Mouse (Mus musculus): ENCODE measurements at regions not wholly inside any gene's neighbourhood (a gene's known extent, or its start where the extent isn't known, plus 50 kb on each side); places are given as distances from the start of the nearest gene placed in this dataset.

GRCm38 (mm10) chr7:145088655-145089054 is 119.3 kb downstream of the 1810010D01Rik start:
- ATAC-seq (ENCODE audit: low FRiP score, low TSS enrichment) = no peak
- Histone ChIP-seq H3K27me3 (ENCODE audit: control insufficient read depth, insufficient read depth, low read length) (no peaks in the 10 kb centered on the region), H3K9me3 (ENCODE audit: control insufficient read depth, low read length) (no peaks in the 10 kb centered on the region), H3K9ac (ENCODE audit: low read length) (no peak overlapping the region), H3K27ac (replicated peaks) (no peak overlapping the region), H3K4me3 (ENCODE audit: low read depth, low read length) (no peak overlapping the region), H3K36me3 (ENCODE audit: control insufficient read depth, insufficient read depth, low read length) (no peaks in the 10 kb centered on the region), H3K4me1 (replicated peaks; ENCODE audit: control insufficient read depth, insufficient read depth) (no peaks in the 10 kb centered on the region), H3K4me2 (replicated peaks; ENCODE audit: low read depth) (no peak overlapping the region)
- DNase-seq (ENCODE audit: low spot score) = no peak
- TF ChIP-seq EP300 (optimal IDR thresholded peaks at IDR 0.05) = no peak
- no peak for TF ChIP-seq CTCF (IDR thresholded peaks at IDR 0.05; ENCODE audit: low read depth)
- WGBS = 91% methylated on average over 3 of the region's 3 CpGs

GRCm38 (mm10) chr7:145087790-145088189 is 120.1 kb downstream of the 1810010D01Rik start:
- no peaks in the 10 kb centered on the region for H3K36me3 ChIP-seq (ENCODE audit: control insufficient read depth, insufficient read depth, low read length)
- no peak overlapping the region for H3K9ac ChIP-seq (ENCODE audit: low read length)
- no peak for ATAC-seq (ENCODE audit: low FRiP score, low TSS enrichment)
- WGBS = 73% methylated on average over 5 of the region's 5 CpGs
- H3K27me3 ChIP-seq (ENCODE audit: control insufficient read depth, insufficient read depth, low read length) = no peaks in the 10 kb centered on the region
- no peak overlapping the region for H3K27ac ChIP-seq (replicated peaks)
- no peak for DNase-seq (ENCODE audit: low spot score)
- no peaks in the 10 kb centered on the region for H3K4me1 ChIP-seq (replicated peaks; ENCODE audit: control insufficient read depth, insufficient read depth)
- H3K4me3 ChIP-seq (ENCODE audit: low read depth, low read length) = no peak overlapping the region
- no peak overlapping the region for H3K4me2 ChIP-seq (replicated peaks; ENCODE audit: low read depth)
- H3K9me3 ChIP-seq (ENCODE audit: control insufficient read depth, low read length) = no peaks in the 10 kb centered on the region
- TF ChIP-seq EP300 (optimal IDR thresholded peaks at IDR 0.05) (no peak), CTCF (IDR thresholded peaks at IDR 0.05; ENCODE audit: low read depth) (no peak)

GRCm38 (mm10) chr7:145082917-145083752 is 124.8 kb downstream of the 1810010D01Rik start:
- Histone ChIP-seq H3K27me3 (ENCODE audit: control insufficient read depth, insufficient read depth, low read length) (no peaks in the 10 kb centered on the region), H3K36me3 (ENCODE audit: control insufficient read depth, insufficient read depth, low read length) (no peaks in the 10 kb centered on the region), H3K4me2 (replicated peaks; ENCODE audit: low read depth) (no peak overlapping the region), H3K4me1 (replicated peaks; ENCODE audit: control insufficient read depth, insufficient read depth) (no peaks in the 10 kb centered on the region), H3K9ac (ENCODE audit: low read length) (no peak overlapping the region), H3K27ac (replicated peaks) (no peak overlapping the region), H3K4me3 (ENCODE audit: low read depth, low read length) (no peak overlapping the region), H3K9me3 (ENCODE audit: control insufficient read depth, low read length) (no peaks in the 10 kb centered on the region)
- TF ChIP-seq CTCF (IDR thresholded peaks at IDR 0.05; ENCODE audit: low read depth) = no peak
- TF ChIP-seq EP300 (optimal IDR thresholded peaks at IDR 0.05) = no peak
- WGBS = 65% methylated on average over 9 of the region's 9 CpGs
- no peak for ATAC-seq (ENCODE audit: low FRiP score, low TSS enrichment)
- no peak for DNase-seq (ENCODE audit: low spot score)

GRCm38 (mm10) chr7:145071996-145072790 is 132.5 kb upstream of the Ccnd1 start:
- WGBS = 82% methylated on average over 5 of the region's 5 CpGs

GRCm38 (mm10) chr7:145071533-145071932 is 131.8 kb upstream of the Ccnd1 start:
- Histone ChIP-seq H3K9ac (ENCODE audit: low read length) (no peak overlapping the region), H3K4me2 (replicated peaks; ENCODE audit: low read depth) (no peak overlapping the region), H3K4me3 (ENCODE audit: low read depth, low read length) (no peak overlapping the region), H3K36me3 (ENCODE audit: control insufficient read depth, insufficient read depth, low read length) (no peaks in the 10 kb centered on the region), H3K4me1 (replicated peaks; ENCODE audit: control insufficient read depth, insufficient read depth) (no peaks in the 10 kb centered on the region), H3K9me3 (ENCODE audit: control insufficient read depth, low read length) (no peaks in the 10 kb centered on the region), H3K27ac (replicated peaks) (no peak overlapping the region), H3K27me3 (ENCODE audit: control insufficient read depth, insufficient read depth, low read length) (no peaks in the 10 kb centered on the region)
- 70% methylated on average over 2 of the region's 2 CpGs for WGBS
- no peak for TF ChIP-seq CTCF (IDR thresholded peaks at IDR 0.05; ENCODE audit: low read depth)
- TF ChIP-seq EP300 (optimal IDR thresholded peaks at IDR 0.05) = no peak
- DNase-seq (ENCODE audit: low spot score) = no peak
- ATAC-seq (ENCODE audit: low FRiP score, low TSS enrichment) = peak; percentile 10; the same call in 1 of the 2 replicates

More at GRCm38 (mm10) chr7:145071996-145072790, 132.5 kb upstream of the Ccnd1 start:
- no peak for TF ChIP-seq EP300 (optimal IDR thresholded peaks at IDR 0.05)
- no peak for TF ChIP-seq CTCF (IDR thresholded peaks at IDR 0.05; ENCODE audit: low read depth)
- Histone ChIP-seq H3K4me3 (ENCODE audit: low read depth, low read length) (no peak overlapping the region), H3K36me3 (ENCODE audit: control insufficient read depth, insufficient read depth, low read length) (no peaks in the 10 kb centered on the region), H3K27me3 (ENCODE audit: control insufficient read depth, insufficient read depth, low read length) (no peaks in the 10 kb centered on the region), H3K27ac (replicated peaks) (no peak overlapping the region), H3K9me3 (ENCODE audit: control insufficient read depth, low read length) (no peaks in the 10 kb centered on the region), H3K9ac (ENCODE audit: low read length) (no peak overlapping the region), H3K4me2 (replicated peaks; ENCODE audit: low read depth) (no peak overlapping the region), H3K4me1 (replicated peaks; ENCODE audit: control insufficient read depth, insufficient read depth) (no peaks in the 10 kb centered on the region)
- ATAC-seq (ENCODE audit: low FRiP score, low TSS enrichment) (peak; percentile 45; the same call in 1 of the 2 replicates), DNase-seq (ENCODE audit: low spot score) (no peak)

Measured in stomach, postnatal 0 days (tissue).